16 mouse cellular contexts compared by ENCODE assay signal in the genomic region with DNA sequence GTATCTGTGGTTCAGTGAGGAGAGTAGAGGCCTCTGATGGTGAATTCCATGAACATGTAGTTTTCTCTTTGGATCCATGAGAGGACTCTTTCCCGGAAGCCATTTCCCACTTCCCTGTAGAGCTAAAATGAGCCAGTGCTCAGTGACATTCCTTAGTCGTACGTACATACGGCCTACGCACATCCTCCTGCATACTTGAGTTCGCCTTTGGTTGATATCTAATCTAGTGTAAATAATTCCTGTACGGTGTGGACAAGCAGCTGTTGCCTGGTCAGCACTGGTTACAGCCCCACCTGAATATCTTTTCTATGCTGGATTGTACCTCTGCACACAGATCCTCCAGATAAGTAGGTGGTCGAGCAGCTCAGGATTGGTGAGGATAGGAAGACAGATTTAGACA.
DNase-seq lines count a peak whose midpoint lies in the region; ATAC-seq and TF ChIP-seq lines count a peak whose summit lies in the region.
"Had no signal": no experiment of that assay in that cellular context is flagged by ENCODE, and none has a peak within 500 bp of the region (broad histone marks: within the 10 kb centered on the region; RNA-seq: fewer than 3 reads in every experiment).

No protein-coding gene starts in this region.

- 55% methylated on average over 8 of the region's 8 CpGs for WGBS in kidney, adult 2 months
- 52% methylated on average over 8 of the region's 8 CpGs for WGBS in lung, embryonic 15.5 days
- WGBS in lung, adult 2 months: 59% methylated on average over 8 of the region's 8 CpGs
- 55% methylated on average over 8 of the region's 8 CpGs for WGBS in liver, embryonic 14.5 days (ENCODE audit: insufficient replicate concordance)
- 62% methylated on average over 8 of the region's 8 CpGs for WGBS in stomach, postnatal 0 days
- WGBS in midbrain, embryonic 14.5 days: 94% methylated on average over 8 of the region's 8 CpGs

- no peaks in the 10 kb centered on the region for H3K36me3 ChIP-seq in kidney, adult 2 months (ENCODE audit: control insufficient read depth, insufficient read depth, low read length)
- H3K36me3 ChIP-seq in lung, embryonic 15.5 days: no peaks in the 10 kb centered on the region
- no peaks in the 10 kb centered on the region for H3K36me3 ChIP-seq in liver, embryonic 14.5 days (replicated peaks; ENCODE audit: control insufficient read depth, insufficient read depth, low read depth)
- no peaks in the 10 kb centered on the region for H3K36me3 ChIP-seq in stomach, postnatal 0 days (ENCODE audit: control insufficient read depth, insufficient read depth, low read length)
- H3K36me3 ChIP-seq in midbrain, embryonic 14.5 days (ENCODE audit: control insufficient read depth, insufficient read depth, low read length): no peaks in the 10 kb centered on the region
- H3K36me3 ChIP-seq: limb, embryonic 15.5 days; midbrain, embryonic 15.5 days had no signal

- DNase-seq in kidney, adult 2 months: no peak
- DNase-seq in kidney, adult 9 months: no peak
- DNase-seq in lung, adult 2 months: no peak
- DNase-seq in liver, embryonic 14.5 days (ENCODE audit: low read depth in 3 of 3, low spot score in 3 of 3): no peak
- DNase-seq in stomach, postnatal 0 days (ENCODE audit: low spot score): no peak
- no peak for DNase-seq in layer of hippocampus, adult 8-10 months (ENCODE audit: low spot score in 2 of 2)
- DNase-seq in midbrain, embryonic 14.5 days: no peak
- DNase-seq: cerebellum, adult 11-12 months; cerebellum, postnatal 36 days; gastrocnemius, adult 2 months; heart, postnatal 36 days; right cerebral cortex, postnatal 14 days had no signal

- H3K4me2 ChIP-seq in lung, embryonic 15.5 days: no peak overlapping the region
- H3K4me2 ChIP-seq in liver, embryonic 14.5 days (ENCODE audit: low read depth): peak overlapping the region; percentile 68
- no peak overlapping the region for H3K4me2 ChIP-seq in stomach, postnatal 0 days (replicated peaks; ENCODE audit: low read depth)
- no peak overlapping the region for H3K4me2 ChIP-seq in midbrain, embryonic 14.5 days (ENCODE audit: low read length)
- H3K4me2 ChIP-seq: limb, embryonic 15.5 days; midbrain, embryonic 15.5 days had no signal

- TF ChIP-seq POLR2A in kidney, adult 2 months (IDR thresholded peaks at IDR 0.05; ENCODE audit: low read depth, low read length): no peak
- TF ChIP-seq POLR2A in lung, adult 2 months (IDR thresholded peaks at IDR 0.05; ENCODE audit: borderline replicate concordance, extremely low read depth, low read depth, low read length): no peak

- H3K4me1 ChIP-seq in kidney, adult 2 months (ENCODE audit: control insufficient read depth, insufficient read depth, low read length): peaks cover 50% of the 10 kb centered on the region
- peaks cover 56% of the 10 kb centered on the region for H3K4me1 ChIP-seq in lung, embryonic 15.5 days
- H3K4me1 ChIP-seq in lung, adult 2 months (ENCODE audit: control insufficient read depth, insufficient read depth, low read length): peaks cover 50% of the 10 kb centered on the region
- peaks cover 29 to 53% of the 10 kb centered on the region in 2 experiments for H3K4me1 ChIP-seq in liver, embryonic 14.5 days (replicated peaks; ENCODE audit: control insufficient read depth in 2 of 2, insufficient read depth in 2 of 2, low read length in 1 of 2)
- no peaks in the 10 kb centered on the region for H3K4me1 ChIP-seq in stomach, postnatal 0 days (replicated peaks; ENCODE audit: control insufficient read depth, insufficient read depth)
- H3K4me1 ChIP-seq in midbrain, embryonic 14.5 days (ENCODE audit: control insufficient read depth, insufficient read depth, low read length): no peaks in the 10 kb centered on the region

- no peak overlapping the region for H3K4me3 ChIP-seq in kidney, adult 2 months (ENCODE audit: insufficient read depth, low read depth, low read length)
- H3K4me3 ChIP-seq in lung, embryonic 15.5 days: no peak overlapping the region
- H3K4me3 ChIP-seq in lung, adult 2 months (replicated peaks; ENCODE audit: extremely low read depth, low read depth, low read length): no peak overlapping the region
- no peak overlapping the region for H3K4me3 ChIP-seq in liver, embryonic 14.5 days (ENCODE audit: insufficient read depth in 1 of 2, low read depth in 2 of 2, low read length in 2 of 2)
- no peak overlapping the region for H3K4me3 ChIP-seq in stomach, postnatal 0 days (ENCODE audit: low read depth, low read length)
- H3K4me3 ChIP-seq in midbrain, embryonic 14.5 days (replicated peaks; ENCODE audit: low read depth, low read length): no peak overlapping the region
- H3K4me3 ChIP-seq: gastrocnemius, adult 2 months; limb, embryonic 15.5 days; midbrain, embryonic 15.5 days had no signal

- no peak for ATAC-seq in lung, embryonic 15.5 days (ENCODE audit: borderline replicate concordance, extremely low read depth, low FRiP score, low TSS enrichment)
- peak; percentile 9; the same call in 1 of the 2 replicates for ATAC-seq in liver, embryonic 14.5 days (ENCODE audit: insufficient read depth)
- ATAC-seq in stomach, postnatal 0 days (ENCODE audit: low FRiP score, low TSS enrichment): peak; percentile 87
- no peak for ATAC-seq in midbrain, embryonic 14.5 days (ENCODE audit: low FRiP score, low TSS enrichment)
- ATAC-seq: forebrain, embryonic 16.5 days; midbrain, embryonic 15.5 days had no signal

- H3K27me3 ChIP-seq in kidney, adult 2 months (replicated peaks; ENCODE audit: control insufficient read depth, insufficient read depth, low read length): no peaks in the 10 kb centered on the region
- no peaks in the 10 kb centered on the region for H3K27me3 ChIP-seq in lung, embryonic 15.5 days
- no peaks in the 10 kb centered on the region for H3K27me3 ChIP-seq in liver, embryonic 14.5 days (ENCODE audit: control insufficient read depth, insufficient read depth, low read length)
- no peaks in the 10 kb centered on the region for H3K27me3 ChIP-seq in stomach, postnatal 0 days (ENCODE audit: control insufficient read depth, insufficient read depth, low read length)
- H3K27me3 ChIP-seq in midbrain, embryonic 14.5 days (ENCODE audit: control insufficient read depth, insufficient read depth, low read length): no peaks in the 10 kb centered on the region
- H3K27me3 ChIP-seq: limb, embryonic 15.5 days; midbrain, embryonic 15.5 days had no signal

- TF ChIP-seq CTCF in kidney, adult 2 months (conservative IDR thresholded peaks at IDR 0.05; ENCODE audit: insufficient read depth, insufficient read length, low read depth, low read length): no peak
- no peak for TF ChIP-seq CTCF in lung, adult 2 months (IDR thresholded peaks at IDR 0.05; ENCODE audit: insufficient read depth, low read length)
- TF ChIP-seq CTCF in liver, embryonic 14.5 days (IDR thresholded peaks at IDR 0.05; ENCODE audit: low read depth): no peak
- no peak for TF ChIP-seq CTCF in stomach, postnatal 0 days (IDR thresholded peaks at IDR 0.05; ENCODE audit: low read depth)

- peak overlapping the region; percentile 19; the same call in 1 of the 2 replicates for H3K27ac ChIP-seq in kidney, adult 2 months (ENCODE audit: insufficient read depth, low read depth, low read length)
- H3K27ac ChIP-seq in lung, embryonic 15.5 days: peak overlapping the region; percentile 61
- peak overlapping the region; percentile 37 for H3K27ac ChIP-seq in liver, embryonic 14.5 days
- no peak overlapping the region for H3K27ac ChIP-seq in stomach, postnatal 0 days (replicated peaks)
- H3K27ac ChIP-seq in midbrain, embryonic 14.5 days (replicated peaks; ENCODE audit: low read depth, low read length): no peak overlapping the region
- H3K27ac ChIP-seq: gastrocnemius, adult 2 months; limb, embryonic 15.5 days; midbrain, embryonic 15.5 days had no signal

- no peak overlapping the region for H3K9ac ChIP-seq in lung, embryonic 15.5 days
- no peak overlapping the region for H3K9ac ChIP-seq in liver, embryonic 14.5 days (replicated peaks)
- no peak overlapping the region for H3K9ac ChIP-seq in stomach, postnatal 0 days (ENCODE audit: low read length)
- no peak overlapping the region for H3K9ac ChIP-seq in midbrain, embryonic 14.5 days (replicated peaks; ENCODE audit: low read length)
- H3K9ac ChIP-seq: limb, embryonic 15.5 days; midbrain, embryonic 15.5 days had no signal

- no peak for TF ChIP-seq EP300 in liver, embryonic 14.5 days (IDR thresholded peaks at IDR 0.05; ENCODE audit: low read depth)
- no peak for TF ChIP-seq EP300 in stomach, postnatal 0 days (optimal IDR thresholded peaks at IDR 0.05)

- no peaks in the 10 kb centered on the region for H3K9me3 ChIP-seq in lung, embryonic 15.5 days
- H3K9me3 ChIP-seq in liver, embryonic 14.5 days (ENCODE audit: control insufficient read depth, low read length): no peaks in the 10 kb centered on the region
- no peaks in the 10 kb centered on the region for H3K9me3 ChIP-seq in stomach, postnatal 0 days (ENCODE audit: control insufficient read depth, low read length)
- no peaks in the 10 kb centered on the region for H3K9me3 ChIP-seq in midbrain, embryonic 14.5 days (ENCODE audit: control insufficient read depth, low read length)
- H3K9me3 ChIP-seq: limb, embryonic 15.5 days; midbrain, embryonic 15.5 days had no signal

Comparison
In these comparisons a context has a peak if more than half of its experiments do, and no peak if none do; other contexts are left out.
1. H3K27ac ChIP-seq: peak in kidney, adult 2 months (single experiment), lung, embryonic 15.5 days (single experiment) and liver, embryonic 14.5 days (single experiment); none in stomach, postnatal 0 days (single experiment) and midbrain, embryonic 14.5 days (single experiment).
2. ATAC-seq: peak in liver, embryonic 14.5 days (single experiment) and stomach, postnatal 0 days (single experiment); none in lung, embryonic 15.5 days (single experiment) and midbrain, embryonic 14.5 days (single experiment).